Mouse (Mus musculus) embryonic facial prominence, embryonic 14.5 days (tissue): Measurements from ENCODE around the gene Taf9. TPM values are rescaled to one million over a fixed set of nuclear protein-coding genes. Genes with fewer than 3 reads are reported as not detected.

Experiments
- ATAC-seq: fragments of 200-750 bp; cut with Nextera tagmentation; 2 replicates; pipeline ENCODE4 v1.8.0; 2017; ENCODE audit warnings: low read depth, moderate number of reproducible peaks, moderate TSS enrichment
- DNase-seq: peaks from one replicate; pipeline ENCODE4 v3.0.0-alpha.2; 2015; ENCODE audit warnings: low spot score
- H3K27ac ChIP-seq: fragments of 300-500 bp; sonication (generic); replicated peaks from 2 replicates; pipeline ENCODE4 v1.5.1; 2014; ENCODE audit warnings: low read depth, mild to moderate bottlenecking, low read length, moderate library complexity
- H3K27me3 ChIP-seq: fragments of 300-500 bp; sonication (generic); replicated peaks from 2 replicates; pipeline ENCODE4 v1.6.1; 2014; ENCODE audit warnings: low read length; ENCODE audit not compliant: control insufficient read depth, insufficient read depth
- H3K36me3 ChIP-seq: fragments of 300-500 bp; sonication (generic); 2 replicates; pipeline ENCODE4 v1.6.1; 2014; ENCODE audit warnings: low read length, mixed read lengths; ENCODE audit not compliant: control insufficient read depth, insufficient read depth
- H3K4me1 ChIP-seq: fragments of 300-500 bp; sonication (generic); 2 replicates; pipeline ENCODE4 v1.6.1; 2014; ENCODE audit warnings: antibody characterized with exemption, low read length; ENCODE audit not compliant: control insufficient read depth, insufficient read depth
- H3K4me2 ChIP-seq: fragments of 300-500 bp; sonication (generic); 2 replicates; pipeline ENCODE4 v1.6.1; 2014; ENCODE audit warnings: low read depth, mild to moderate bottlenecking, low read length, moderate library complexity, mixed read lengths
- H3K4me3 ChIP-seq: fragments of 300-500 bp; sonication (generic); 2 replicates; pipeline ENCODE4 v1.5.1; 2014; ENCODE audit warnings: low read depth, mild to moderate bottlenecking, low read length
- H3K9ac ChIP-seq: fragments of 300-500 bp; sonication (generic); 2 replicates; pipeline ENCODE4 v1.6.1; 2014; ENCODE audit warnings: low read depth, mild to moderate bottlenecking, low read length, moderate library complexity, mixed read lengths
- H3K9me3 ChIP-seq: fragments of 300-500 bp; sonication (generic); 2 replicates; pipeline ENCODE4 v1.6.1; 2016; ENCODE audit warnings: low read length; ENCODE audit not compliant: control insufficient read depth
- WGBS: fragments of 180-500 bp; shearing (Covaris S2); extraction: QIAGEN DNeasy Blood & Tissue Kit; methylation state at CpG from one replicate; pipeline ENCODE4 v1.1.7; 2014; 5-methylcytosine and 5-hydroxymethylcytosine counted together
- polyA plus RNA-seq: library from polyadenylated mRNA; unstranded; fragments of >200 nt; fragmentation: Nextera tagmentation; extraction: Ambion mirVana; gene quantifications from 2 replicates; pipeline ENCODE4 v1.2.1, GENCODE M21; 2014

Gene Taf9
- polyA plus RNA-seq, 1 experiment from 2014 or later = 21.6 TPM

DNA sequence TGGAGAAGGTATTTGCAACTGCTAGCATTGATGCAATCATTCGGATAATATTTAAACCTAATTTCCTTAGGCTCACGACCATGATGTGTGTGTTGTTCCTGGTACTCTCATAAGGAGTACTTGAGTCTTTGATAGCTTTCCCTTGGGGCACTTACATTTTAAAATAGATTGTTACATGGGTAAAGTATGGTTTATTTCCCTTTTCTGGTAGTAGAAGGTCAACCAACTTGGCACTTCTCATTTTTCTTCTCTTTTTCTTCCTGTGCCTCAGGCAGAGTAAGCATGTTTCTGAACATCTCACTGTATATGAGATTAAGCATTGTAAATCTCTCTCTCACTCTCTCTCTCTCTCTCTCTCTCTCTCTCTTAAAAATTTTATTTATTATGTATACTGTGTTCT, 31.5 kb downstream of the Taf9 start:
- DNase-seq (no peak), ATAC-seq (no peak)
- Histone ChIP-seq H3K4me2 (no peak overlapping the region), H3K4me3 (no peak overlapping the region), H3K27ac (no peak overlapping the region), H3K9ac (no peak overlapping the region), H3K4me1 (no peaks in the 10 kb centered on the region), H3K36me3 (no peaks in the 10 kb centered on the region), H3K27me3 (no peaks in the 10 kb centered on the region), H3K9me3 (no peaks in the 10 kb centered on the region)
- WGBS = 73% methylated on average over 2 of the region's 2 CpGs

DNA sequence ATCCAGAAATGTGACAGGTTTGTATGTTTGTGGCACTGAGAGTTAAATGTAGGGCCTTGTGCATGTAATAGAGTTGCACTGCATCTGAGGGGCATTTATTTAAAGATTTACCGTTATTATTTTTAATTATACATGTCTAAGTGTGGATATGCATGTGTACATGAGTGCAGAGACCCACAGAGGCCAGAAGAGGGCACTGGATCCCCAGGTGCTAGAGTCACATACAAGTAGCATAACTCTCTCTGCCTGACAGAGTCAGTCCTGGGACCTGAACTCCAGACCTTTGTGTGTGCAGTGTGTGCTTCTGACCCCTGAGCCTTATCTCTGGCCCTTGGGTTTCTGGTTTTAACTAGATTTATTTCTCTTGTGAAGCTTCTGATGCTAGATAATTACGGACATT, 33.0 kb downstream of the Taf9 start:
- H3K27me3 ChIP-seq = no peaks in the 10 kb centered on the region
- DNase-seq (no peak), ATAC-seq (no peak)
- H3K9ac ChIP-seq = no peak overlapping the region
- H3K36me3 ChIP-seq = no peaks in the 10 kb centered on the region
- no peak overlapping the region for H3K4me3 ChIP-seq
- H3K27ac ChIP-seq = no peak overlapping the region
- H3K4me1 ChIP-seq = no peaks in the 10 kb centered on the region
- 75% methylated on average over 2 of the region's 2 CpGs for WGBS
- H3K9me3 ChIP-seq = no peaks in the 10 kb centered on the region
- no peak overlapping the region for H3K4me2 ChIP-seq

DNA sequence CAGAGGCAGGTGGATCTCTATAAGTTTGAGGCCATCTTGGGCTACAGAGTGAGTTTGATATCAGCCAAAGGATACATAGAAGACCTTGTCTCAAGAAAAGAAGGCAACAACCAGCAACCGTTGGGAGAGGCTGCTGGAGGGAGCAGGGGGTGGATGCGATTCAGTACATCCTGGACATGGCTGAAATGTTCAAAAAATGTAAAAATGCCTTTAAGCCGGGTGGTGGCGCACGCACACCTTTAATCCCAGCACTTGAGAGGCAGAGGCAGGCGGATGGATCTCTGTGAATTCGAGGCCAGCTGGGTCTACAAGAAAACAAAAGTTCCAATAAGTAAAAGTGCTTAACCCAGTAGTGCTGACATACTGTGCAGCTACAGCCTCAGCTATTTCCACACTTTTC, 36.1 kb downstream of the Taf9 start:
- Histone ChIP-seq H3K9me3 (no peaks in the 10 kb centered on the region), H3K4me2 (no peak overlapping the region), H3K27me3 (no peaks in the 10 kb centered on the region), H3K27ac (no peak overlapping the region), H3K9ac (no peak overlapping the region), H3K4me3 (no peak overlapping the region), H3K4me1 (no peaks in the 10 kb centered on the region), H3K36me3 (no peaks in the 10 kb centered on the region)
- DNase-seq = no peak
- WGBS = 59% methylated on average over 7 of the region's 7 CpGs
- no peak for ATAC-seq

DNA sequence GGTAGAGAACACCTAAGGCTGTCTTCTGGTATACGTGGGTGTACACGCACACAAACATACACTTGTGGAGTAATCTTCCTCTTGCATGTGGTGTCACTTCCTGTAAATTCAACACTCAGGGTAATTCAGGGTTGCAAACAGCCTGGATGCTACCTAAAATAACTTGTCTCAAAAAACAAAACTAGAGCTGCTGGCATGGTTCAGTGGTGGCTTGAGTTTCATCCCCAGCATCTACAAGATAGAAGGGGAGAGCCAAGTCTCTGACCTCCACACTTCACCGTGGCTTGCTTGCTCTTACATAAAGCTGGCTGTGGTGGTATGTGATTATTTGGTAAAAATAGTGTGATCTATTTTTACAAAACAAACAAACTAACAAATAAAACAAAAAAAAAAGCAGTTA, 46.2 kb downstream of the Taf9 start:
- Histone ChIP-seq H3K36me3 (peaks cover 67% of the 10 kb centered on the region), H3K9ac (no peak overlapping the region), H3K4me3 (no peak overlapping the region), H3K27ac (no peak overlapping the region), H3K4me1 (no peaks in the 10 kb centered on the region), H3K27me3 (no peaks in the 10 kb centered on the region), H3K4me2 (no peak overlapping the region), H3K9me3 (no peaks in the 10 kb centered on the region)
- ATAC-seq (no peak), DNase-seq (no peak)
- 92% methylated on average over 3 of the region's 3 CpGs for WGBS

DNA sequence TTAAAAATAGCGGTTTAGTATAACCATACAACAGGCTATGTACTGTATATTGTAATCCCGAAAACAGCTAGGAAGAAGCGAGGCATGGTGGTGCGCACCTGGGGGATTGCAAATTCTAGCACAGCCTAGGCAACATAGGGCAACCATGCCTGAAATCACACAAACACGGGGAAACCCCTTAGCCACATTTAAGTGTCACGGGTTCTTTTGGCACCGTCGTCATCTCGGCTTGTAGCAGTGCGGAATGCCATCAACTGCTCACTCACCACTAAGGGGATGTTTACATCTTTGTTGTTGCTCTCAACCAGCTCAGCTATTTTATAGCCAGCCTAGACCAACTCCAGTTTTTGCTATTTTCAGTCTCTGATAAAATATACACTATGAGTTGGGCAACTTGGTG, 47.5 kb downstream of the Taf9 start:
- H3K9me3 ChIP-seq = no peaks in the 10 kb centered on the region
- no peak overlapping the region for H3K9ac ChIP-seq
- 96% methylated on average over 10 of the region's 10 CpGs for WGBS
- DNase-seq (no peak), ATAC-seq (no peak)
- H3K4me1 ChIP-seq = no peaks in the 10 kb centered on the region
- H3K4me3 ChIP-seq = no peak overlapping the region
- H3K27ac ChIP-seq = no peak overlapping the region
- no peaks in the 10 kb centered on the region for H3K27me3 ChIP-seq
- no peak overlapping the region for H3K4me2 ChIP-seq
- H3K36me3 ChIP-seq = peaks cover 79% of the 10 kb centered on the region

DNA sequence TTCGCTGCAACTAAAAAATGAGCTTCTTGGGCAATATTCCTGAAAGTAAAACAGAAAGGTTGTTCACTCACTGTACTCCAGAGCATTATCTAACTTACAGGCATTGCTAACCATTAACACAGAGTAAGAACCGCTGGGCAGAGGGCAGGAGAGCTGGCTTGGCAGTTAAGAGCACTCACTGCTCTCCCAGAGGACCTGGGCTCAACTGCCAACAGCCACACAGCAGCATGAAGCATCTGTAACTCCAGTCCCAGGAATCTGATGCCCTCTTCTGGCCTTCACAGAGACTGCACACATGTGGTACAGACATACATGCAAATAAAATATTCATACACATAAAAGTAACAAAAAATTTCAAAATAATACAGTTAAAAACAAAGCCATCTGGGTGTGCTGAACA, 52.1 kb downstream of the Taf9 start:
- Histone ChIP-seq H3K27me3 (no peaks in the 10 kb centered on the region), H3K36me3 (peaks cover 94% of the 10 kb centered on the region), H3K4me3 (no peak overlapping the region), H3K4me1 (no peaks in the 10 kb centered on the region), H3K9ac (no peak overlapping the region), H3K27ac (no peak overlapping the region), H3K4me2 (no peak overlapping the region), H3K9me3 (no peaks in the 10 kb centered on the region)
- ATAC-seq = no peak
- no peak for DNase-seq
- 96% methylated on average over 2 of the region's 2 CpGs for WGBS

Other genes with a start within 250 kb of the Taf9 start
- gene Naip1, start 198.7 kb upstream of the Taf9 start, polyA plus RNA-seq = 0.04 TPM in 1 of 2 replicates, not detected in the other
- 49.3 and 54.5 TPM in 2 replicates for gene Gtf2h2, start 159.0 kb upstream of the Taf9 start, polyA plus RNA-seq
- gene Ocln, start 98.9 kb upstream of the Taf9 start, polyA plus RNA-seq = 7.1 and 7.4 TPM in 2 replicates
- 6.1 and 8.4 TPM in 2 replicates for gene Marveld2, start 34.6 kb upstream of the Taf9 start, polyA plus RNA-seq
- gene Ak6, start 600 bp upstream of the Taf9 start, polyA plus RNA-seq = 257 and 266 TPM in 2 replicates
- gene Rad17, start 528 bp upstream of the Taf9 start, polyA plus RNA-seq = 22.4 and 22.6 TPM in 2 replicates
- 2.6 and 3.8 TPM in 2 replicates for gene Ccdc125, start 18.1 kb downstream of the Taf9 start, polyA plus RNA-seq
- 85.7 and 90.9 TPM in 2 replicates for gene Cdk7, start 79.4 kb downstream of the Taf9 start, polyA plus RNA-seq
- 125 and 150 TPM in 2 replicates for gene Mrps36, start 93.1 kb downstream of the Taf9 start, polyA plus RNA-seq
- 23.3 and 30.5 TPM in 2 replicates for gene Cenph, start 124.3 kb downstream of the Taf9 start, polyA plus RNA-seq
- gene Ccnb1, start 135.0 kb downstream of the Taf9 start, polyA plus RNA-seq = 169 and 219 TPM in 2 replicates
- gene Slc30a5, start 181.8 kb downstream of the Taf9 start, polyA plus RNA-seq = 68.0 and 75.5 TPM in 2 replicates